Mouse (Mus musculus): ENCODE measurements at regions not wholly inside any gene's neighbourhood (a gene's known extent, or its start where the extent isn't known, plus 50 kb on each side); places are given as distances from the start of the nearest gene placed in this dataset.

DNA sequence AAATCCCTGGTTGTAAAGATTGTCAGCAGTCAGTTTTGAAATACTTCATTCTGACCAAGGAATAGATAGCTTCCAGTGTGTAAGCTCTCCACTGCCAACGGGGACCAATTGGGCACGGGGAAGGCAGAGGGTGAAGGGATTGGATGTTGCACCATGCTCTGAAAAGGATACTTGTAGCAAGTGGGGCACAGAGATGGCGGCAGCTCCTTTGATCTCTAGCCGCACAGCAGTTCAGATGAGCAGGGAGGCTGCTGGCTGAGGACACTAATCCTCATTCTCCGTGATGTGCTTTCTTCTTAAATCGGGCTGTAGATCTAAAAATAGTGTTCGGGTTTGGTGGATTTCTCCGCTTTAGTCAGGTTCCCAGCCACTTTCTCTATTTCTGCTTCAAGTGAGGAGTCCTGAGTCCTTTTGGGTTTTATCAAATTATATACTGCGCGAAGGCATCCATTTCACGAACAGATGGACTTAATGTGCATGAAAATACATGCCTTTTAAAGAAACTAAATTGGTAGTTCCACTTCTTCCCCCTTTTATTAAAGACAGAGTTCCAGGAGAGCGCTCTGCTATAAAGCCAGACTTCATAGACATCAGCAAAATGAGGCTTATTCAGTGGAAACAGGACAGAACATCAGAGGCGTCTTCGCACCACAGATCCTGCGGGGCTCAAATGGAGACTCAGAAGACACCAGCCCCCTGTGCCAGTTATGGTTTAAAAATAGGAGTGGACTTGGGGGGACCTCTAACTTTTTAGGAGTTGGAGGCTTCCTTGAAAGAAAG, 225.1 kb upstream of the Klf4 start:
- no peak for TF ChIP-seq GATA4 (IDR thresholded peaks at IDR 0.05; ENCODE audit: insufficient replicate concordance, low read length)

DNA sequence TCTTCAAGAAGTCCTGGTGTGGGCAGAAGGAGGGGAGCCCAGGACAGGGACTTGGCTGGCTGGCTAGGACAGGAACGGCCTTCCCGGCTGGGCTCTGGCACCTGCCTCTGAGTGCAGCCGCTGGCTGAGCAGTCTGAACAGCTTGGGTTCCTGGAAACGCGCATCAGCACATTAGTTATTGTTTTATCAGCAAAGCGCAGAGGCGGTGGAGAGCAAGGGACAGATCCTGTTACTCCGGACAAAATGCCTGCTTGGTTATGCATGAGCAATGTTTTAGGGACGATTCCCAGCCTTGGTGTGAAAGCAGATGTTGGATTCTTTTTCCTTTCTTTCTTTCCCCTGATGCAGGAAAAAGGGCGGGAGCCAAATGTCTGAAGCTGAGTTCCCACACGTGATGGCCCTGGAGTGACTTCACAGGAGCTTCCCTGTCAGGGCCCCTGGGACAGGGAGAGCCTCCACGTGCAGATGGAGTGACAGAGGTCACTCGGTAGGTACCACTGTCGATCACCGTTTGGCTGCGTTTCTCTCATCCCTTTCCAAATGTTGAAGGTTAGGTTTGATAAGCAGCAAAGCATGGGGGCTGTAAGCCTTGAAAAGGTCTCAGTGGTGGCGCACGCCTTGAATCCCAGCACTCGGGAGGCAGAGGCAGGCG, 217.8 kb upstream of the Klf4 start:
- no peak for TF ChIP-seq GATA4 (IDR thresholded peaks at IDR 0.05; ENCODE audit: insufficient replicate concordance, low read length)

DNA sequence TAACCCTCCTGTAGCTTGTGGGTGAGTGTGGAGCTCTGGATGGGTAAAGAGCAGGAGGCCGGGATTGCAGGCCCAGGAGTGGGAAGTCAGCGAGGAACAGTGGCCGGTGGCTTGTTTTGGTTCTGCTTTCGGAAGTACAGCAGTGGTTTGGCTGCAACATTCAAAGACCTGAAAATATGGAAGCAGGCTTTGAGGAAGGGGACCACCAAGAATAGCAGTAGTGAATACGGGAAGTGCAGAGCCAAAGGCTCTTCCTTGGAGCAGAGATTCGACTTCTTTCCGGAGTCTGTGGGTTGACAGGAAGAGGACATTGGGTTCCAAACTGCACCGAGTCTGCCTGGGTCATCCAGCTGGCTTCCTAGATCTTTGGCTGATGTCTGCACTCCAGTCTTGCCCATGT, 209.1 kb upstream of the Klf4 start:
- no peak for TF ChIP-seq GATA4 (IDR thresholded peaks at IDR 0.05; ENCODE audit: insufficient replicate concordance, low read length)

DNA sequence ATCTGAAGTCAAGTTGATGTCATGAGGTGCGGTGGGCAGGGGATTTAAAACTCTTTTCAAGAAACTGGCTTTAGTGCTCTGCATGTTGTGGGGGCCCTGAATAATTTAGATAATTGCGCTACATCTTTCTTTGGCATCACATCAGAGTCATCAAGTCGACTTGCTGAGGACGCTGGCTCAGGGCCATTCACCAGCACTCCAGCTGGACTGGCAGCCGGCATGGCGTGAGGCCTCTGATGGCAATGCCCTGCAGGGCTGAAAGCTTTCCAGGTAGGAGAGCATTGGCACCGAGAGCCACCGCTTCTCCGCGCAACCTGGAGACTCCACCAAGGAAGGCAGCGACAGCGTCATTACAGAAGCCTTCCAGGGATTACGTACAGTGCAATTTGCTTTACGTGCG, 207.8 kb upstream of the Klf4 start:
- no peak for TF ChIP-seq GATA4 (IDR thresholded peaks at IDR 0.05; ENCODE audit: insufficient replicate concordance, low read length)

DNA sequence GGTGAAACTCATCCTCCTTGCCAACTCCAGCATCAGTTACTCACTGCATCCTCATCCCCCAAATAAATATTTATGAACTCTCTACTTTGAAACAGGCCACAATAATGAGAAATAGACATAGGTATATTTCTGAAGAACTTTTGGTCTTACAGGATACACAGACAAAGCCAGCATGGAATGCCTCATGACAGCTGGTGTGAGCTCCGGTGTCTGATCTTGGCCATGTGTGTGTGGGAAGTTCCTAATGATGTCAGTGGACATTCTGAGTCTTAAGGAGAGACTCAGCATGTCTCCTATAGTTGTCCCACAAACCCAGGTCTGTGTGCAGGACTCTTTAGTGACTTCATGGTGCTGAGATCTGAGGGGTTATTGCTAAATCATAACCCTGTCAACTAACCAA, 206.4 kb upstream of the Klf4 start:
- TF ChIP-seq GATA4 (IDR thresholded peaks at IDR 0.05; ENCODE audit: insufficient replicate concordance, low read length): no peak

DNA sequence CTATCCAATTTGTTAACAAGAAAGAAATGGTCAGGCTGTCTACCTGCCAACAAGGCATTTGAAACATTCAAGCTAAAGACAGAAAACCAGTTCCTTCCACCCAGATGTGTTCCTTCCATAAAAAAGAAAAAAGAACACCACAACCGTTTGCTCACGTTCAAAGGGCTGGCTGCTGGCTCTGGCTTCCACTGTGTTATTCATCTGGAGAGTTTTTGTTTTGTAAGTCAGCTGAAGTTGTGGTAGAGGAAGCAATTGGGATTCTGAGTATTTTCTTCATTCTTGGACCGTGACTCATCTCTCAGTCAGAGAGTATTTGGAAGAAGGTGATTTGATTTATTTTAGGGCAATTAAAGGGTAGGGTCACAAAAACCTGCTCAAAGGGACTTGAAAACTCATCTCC, 203.2 kb upstream of the Klf4 start:
- TF ChIP-seq GATA4 (IDR thresholded peaks at IDR 0.05; ENCODE audit: insufficient replicate concordance, low read length): no peak

DNA sequence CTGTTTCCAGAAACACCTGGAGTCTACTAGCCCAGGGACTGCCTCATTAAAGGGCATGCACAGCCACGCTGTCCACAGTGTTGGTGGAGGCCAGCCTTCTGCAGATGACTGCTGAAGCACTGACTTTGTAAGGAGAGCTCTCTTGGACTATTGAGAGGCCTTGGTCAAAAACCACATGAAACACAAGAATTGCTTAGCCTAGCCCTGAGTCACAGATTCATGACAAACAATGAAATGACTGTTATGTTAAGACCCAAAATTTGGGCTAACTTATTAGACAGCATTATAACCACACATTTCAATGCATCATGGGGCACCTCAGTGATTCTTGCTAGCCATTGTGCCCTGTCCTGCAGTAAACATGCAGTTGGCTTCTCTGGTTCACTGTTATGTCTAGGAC, 202.1 kb upstream of the Klf4 start:
- TF ChIP-seq GATA4 (IDR thresholded peaks at IDR 0.05; ENCODE audit: insufficient replicate concordance, low read length): no peak

DNA sequence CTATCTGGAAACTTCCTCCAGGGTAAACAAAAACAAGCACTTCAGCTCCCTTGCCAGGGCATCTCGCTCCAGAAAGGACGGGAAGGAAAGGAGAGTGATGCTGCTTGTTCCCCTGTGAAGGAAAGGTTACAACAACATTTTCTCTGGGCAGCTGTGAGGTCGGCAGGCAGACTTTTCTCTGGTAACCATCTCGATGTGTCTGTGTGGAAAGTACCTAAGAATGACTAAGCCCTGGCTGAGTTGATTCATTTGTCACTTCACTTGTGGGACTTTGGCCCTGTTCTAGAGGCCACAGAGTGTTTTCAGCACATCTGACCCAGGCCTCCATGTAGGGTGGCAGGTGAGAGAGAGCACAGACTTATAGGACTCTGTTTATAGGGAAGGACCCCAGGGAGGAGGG, 201.0 kb upstream of the Klf4 start:
- TF ChIP-seq GATA4 (IDR thresholded peaks at IDR 0.05; ENCODE audit: insufficient replicate concordance, low read length): no peak

DNA sequence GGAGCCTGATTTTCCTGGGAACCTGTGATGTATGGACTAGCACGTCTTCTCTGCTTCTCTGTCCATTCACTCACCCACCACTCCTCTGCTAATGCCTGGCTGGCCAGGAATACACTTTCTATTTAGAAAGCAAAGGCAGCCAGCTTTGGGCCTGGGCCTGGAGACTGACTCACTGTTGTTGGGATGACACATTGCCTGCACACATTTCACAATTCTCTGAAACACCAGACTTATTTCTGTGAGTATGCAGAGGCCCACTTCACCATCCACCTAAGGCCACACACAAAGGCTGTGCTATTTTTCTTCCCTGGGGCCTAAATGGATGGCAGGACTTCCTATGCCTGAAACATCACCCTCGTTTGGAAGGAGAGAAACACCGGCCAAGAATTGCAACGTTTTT, 199.7 kb upstream of the Klf4 start:
- no peak for TF ChIP-seq GATA4 (IDR thresholded peaks at IDR 0.05; ENCODE audit: insufficient replicate concordance, low read length)

DNA sequence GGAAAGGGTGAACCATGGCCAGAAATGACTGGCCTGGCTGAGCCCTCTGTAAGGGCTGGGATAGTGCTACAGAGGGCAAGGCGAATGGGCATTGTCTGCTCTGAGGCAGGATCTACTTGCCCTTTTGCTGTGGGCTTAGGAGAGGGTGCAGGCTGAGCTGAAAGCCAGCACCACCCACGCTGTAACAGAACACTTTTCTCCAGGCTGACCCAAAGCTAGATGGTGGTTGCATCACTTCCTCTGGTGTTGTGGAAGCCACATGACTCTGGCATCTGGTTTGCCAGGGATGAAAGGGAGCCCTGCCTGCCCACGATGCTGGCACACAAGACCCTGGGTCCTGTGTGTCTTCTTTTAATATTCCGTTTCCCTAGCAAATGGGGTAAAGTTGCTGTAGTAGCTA, 198.0 kb upstream of the Klf4 start:
- TF ChIP-seq GATA4 (IDR thresholded peaks at IDR 0.05; ENCODE audit: insufficient replicate concordance, low read length): no peak

DNA sequence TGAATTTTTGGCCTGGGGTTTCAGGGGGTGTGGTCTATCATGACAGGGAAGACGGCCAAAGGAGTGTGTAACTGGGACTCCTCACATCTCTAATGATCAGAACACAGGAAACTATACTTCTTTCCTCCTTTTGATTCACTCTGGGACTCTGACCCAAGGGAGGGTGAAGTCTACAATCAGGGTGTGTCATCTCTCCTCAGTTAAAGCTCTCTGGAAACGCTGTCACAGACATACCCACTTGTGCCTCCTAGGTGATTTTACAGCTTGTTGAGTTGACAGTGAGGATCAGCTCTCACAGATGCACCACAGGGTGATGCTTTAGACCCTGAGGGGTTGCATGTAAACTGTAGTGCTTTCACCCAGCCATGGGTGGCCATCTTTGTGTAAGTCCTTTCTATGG, 194.9 kb upstream of the Klf4 start:
- no peak for TF ChIP-seq GATA4 (IDR thresholded peaks at IDR 0.05; ENCODE audit: insufficient replicate concordance, low read length)

DNA sequence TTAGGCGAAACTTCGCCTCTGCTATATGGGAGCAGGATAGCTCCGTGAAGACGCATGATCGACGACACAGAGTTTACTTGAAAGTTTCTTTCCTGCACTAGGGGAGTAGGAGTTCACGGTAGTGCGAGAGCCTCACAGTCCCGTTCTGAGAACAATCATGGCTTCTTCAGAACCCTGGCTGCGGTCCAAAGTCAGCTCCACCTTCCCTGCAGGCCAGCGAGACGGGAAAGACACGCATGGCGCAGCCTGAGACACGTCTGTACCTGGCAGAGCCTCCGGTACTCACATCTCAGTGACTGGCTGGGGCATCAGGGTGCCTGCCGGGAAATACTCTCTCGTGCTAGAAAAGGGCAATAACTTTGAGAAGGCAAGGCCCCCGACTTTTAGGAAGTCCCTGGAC, 193.8 kb upstream of the Klf4 start:
- TF ChIP-seq GATA4 (IDR thresholded peaks at IDR 0.05; ENCODE audit: insufficient replicate concordance, low read length): no peak

DNA sequence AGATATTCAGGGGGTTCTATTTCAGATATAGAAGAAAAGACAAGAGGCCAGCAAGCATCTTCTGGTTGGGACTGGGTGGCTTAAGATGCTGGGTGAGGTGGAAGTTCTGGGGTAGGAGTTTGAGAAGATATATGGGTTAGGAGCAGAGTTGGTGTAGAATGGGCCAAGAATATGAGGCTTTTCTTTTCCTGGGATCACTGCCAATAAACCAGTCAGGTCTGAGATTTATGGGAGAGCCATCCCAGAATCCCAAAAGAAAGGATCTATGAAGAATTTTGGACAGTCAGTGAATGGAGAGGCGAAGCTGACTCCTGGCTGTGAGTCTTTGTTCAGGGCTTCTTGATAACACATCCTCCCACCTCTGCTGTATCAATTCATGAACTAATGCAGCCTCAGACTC, 192.0 kb upstream of the Klf4 start:
- no peak for TF ChIP-seq GATA4 (IDR thresholded peaks at IDR 0.05; ENCODE audit: insufficient replicate concordance, low read length)

DNA sequence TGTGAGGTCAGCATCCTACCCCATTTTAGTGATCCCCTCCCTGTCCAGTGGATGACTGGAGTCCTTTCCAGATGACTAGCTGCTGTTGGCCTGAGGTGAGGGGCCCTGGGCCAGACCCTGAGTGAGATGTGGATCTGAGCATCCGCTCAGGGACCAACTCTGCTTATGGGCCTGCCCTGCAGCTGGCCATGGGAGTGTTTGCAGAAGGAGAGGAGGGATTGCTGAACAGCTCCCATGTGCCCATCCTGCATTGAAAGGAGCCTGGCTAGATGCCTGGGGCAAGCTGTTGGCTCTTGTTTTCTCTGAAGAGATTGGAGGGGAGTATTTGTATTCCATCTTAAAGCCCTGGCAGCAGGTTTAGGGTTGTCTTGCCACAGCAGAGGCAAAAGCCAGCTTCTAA, 190.9 kb upstream of the Klf4 start:
- TF ChIP-seq GATA4 (IDR thresholded peaks at IDR 0.05; ENCODE audit: insufficient replicate concordance, low read length): no peak

DNA sequence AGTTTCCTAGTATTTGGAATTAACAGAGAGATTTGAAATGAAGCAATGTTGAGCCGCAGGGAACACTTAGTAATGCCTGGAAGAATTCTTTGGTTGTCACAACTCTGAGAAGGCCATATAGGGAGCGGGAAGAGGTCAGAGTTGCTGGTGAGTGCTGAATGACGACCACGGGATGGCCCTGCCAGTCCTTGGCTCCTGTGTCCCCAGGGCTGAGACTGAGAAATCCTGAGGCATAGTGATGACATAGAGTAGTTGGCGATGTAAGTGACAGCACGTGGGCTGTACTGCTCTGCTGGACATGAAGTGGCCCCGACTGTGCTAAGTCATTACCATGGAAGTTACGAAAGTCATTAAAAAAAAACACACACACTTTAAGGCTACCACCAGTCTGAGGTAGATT, 190.1 kb upstream of the Klf4 start:
- TF ChIP-seq GATA4 (IDR thresholded peaks at IDR 0.05; ENCODE audit: insufficient replicate concordance, low read length): no peak

DNA sequence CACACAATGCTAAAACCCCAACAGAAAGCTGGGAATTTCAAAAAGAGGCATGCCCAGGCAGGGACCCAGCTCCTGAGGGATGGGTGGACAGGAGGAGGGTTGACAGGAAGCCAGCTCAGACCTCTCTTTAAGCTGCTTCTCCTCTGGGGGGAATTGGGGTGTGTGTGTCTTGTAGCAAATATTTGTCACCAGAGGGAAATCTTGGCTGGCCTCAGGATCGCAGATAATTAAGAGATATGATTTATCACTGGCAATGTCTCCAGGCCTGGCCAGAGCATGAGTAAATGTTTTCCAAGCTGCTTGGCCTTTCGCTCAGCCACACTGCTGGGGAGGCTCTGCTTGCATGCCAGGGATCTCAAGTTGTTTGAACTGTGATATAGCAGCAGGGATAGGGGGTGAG, 189.6 kb upstream of the Klf4 start:
- no peak for TF ChIP-seq GATA4 (IDR thresholded peaks at IDR 0.05; ENCODE audit: insufficient replicate concordance, low read length)

DNA sequence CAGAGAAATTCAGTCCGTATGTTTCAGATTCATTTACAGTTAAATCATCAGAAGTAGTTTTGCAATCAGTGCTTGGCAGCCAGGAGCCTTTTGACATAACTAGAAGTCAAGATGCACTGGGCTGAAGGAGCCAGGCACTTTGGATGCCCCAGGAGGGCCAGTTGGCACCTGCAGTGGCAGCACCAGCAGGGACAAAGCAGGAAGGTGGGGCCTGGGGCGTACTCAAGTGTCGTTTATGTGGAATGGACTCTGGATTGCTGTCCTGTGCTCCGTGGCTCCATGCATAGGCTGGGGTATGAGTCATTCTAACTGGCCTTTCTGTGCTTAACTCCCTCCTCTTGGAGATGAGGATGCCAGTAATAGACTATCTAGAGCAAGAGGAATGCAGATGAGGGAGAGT, 186.2 kb upstream of the Klf4 start:
- no peak for TF ChIP-seq GATA4 (IDR thresholded peaks at IDR 0.05; ENCODE audit: insufficient replicate concordance, low read length)
